Mouse (Mus musculus): ENCODE data around the gene Prex1. TPM values are rescaled to one million over a fixed set of nuclear protein-coding genes. Genes with fewer than 3 reads are reported as not detected.

Prex1 gene
- total RNA-seq, 2 experiments from 2014 or later, result 71.0 to 74.9 TPM

DNA sequence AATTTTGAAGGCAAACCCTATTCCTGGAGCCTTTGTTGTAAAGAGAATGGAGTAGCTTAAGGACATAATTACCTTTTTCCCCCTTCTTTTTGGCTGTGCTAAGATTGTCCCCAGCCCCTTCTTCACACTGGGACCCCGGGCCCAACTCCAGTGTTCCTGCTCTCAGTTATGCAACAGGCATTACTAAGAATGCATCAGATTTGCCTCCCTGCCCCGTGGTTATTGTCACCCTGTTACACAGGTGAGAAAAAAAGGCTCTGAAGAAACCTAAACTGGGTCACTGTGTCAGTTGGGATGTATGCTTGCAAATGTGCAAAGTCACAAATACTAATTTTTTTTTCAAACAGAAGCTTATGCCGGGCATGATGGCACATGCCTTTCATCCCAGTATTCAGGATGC, 6.8 kb upstream of the Prex1 start:
- DNase-seq, result no peak

DNA sequence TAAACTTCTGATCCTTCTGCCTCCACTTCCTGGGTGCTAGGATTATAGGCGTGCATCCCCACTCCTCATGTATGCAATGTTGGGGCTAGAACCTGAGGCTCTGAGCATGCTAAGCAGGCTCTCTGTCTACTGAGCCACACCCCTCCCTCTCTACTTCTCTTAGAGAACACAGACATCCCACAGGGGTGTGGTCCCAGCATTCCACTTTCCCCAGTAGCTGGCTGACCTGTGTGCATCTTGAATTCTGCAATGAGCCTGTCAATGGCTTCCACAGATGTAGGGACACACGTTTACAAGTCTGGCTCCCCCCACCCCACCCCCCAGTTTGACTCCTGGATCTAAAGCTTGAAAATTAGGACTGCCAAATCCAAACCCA, 6.3 kb upstream of the Prex1 start:
- DNase-seq, result no peak

DNA sequence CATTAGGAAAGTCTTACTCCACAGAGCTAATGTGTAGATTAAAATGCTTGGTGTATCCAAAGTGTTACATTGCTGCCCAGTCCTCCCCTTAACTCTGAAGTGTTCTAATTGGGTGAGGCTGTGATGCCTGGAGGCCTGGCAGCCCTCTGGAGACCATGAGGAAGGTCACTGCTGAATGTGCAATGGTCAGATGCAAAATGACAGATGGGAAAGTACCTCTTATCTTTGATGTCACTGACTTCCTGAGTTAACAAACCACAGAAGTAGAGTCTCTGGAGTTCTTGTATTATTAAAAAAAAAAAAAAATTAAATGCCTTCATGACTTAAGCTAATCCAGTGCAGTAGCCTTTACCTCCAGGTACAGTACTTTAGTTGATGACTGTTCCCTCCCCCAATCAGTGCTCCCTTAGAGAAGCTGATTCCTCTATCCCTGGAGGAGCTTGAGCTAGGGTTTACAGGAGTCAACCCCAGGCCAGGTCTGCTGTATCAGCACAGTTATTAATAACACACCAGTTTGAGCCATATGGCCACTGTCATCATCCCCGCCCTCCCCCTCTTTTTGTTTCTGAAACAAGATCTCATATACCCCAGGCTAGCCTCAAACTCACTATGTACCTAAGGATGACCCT, 5.8 kb upstream of the Prex1 start:
- DNase-seq, result no peak

DNA sequence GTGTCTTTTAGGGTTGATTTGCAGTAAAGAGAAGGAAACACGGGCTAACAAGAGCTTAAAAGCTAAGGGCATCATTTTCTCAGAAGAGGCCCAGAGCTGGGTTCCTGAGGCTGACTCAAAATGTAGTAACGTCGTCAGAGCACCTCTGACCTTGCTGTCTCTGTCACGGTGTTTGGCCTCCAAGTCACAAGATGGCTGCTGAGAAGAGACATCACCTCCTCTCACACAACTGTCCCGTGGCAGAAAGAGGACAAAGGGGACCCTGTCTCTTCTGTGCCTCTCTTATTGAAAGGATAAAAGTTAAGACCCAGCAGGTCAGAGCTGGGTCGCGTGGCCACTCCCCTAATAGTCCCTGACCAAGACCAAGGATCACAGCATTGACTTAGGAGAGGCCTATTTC, 2.4 kb upstream of the Prex1 start:
- DNase-seq, result no peak

DNA sequence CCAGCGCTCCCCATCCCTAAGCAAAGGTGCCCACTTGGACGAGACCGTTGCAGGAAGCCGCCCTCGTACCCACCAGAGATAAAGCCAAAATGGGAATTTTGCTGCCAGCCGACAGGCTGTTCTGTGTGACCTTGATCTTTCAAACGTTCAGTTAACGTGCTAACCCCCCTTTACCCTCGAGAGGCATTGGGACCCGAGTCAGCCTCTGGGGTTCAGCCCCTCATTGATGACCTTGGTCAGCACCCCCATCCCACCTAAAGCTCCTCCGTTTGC, 731 bp upstream of the Prex1 start:
- DNase-seq, result no peak

DNA sequence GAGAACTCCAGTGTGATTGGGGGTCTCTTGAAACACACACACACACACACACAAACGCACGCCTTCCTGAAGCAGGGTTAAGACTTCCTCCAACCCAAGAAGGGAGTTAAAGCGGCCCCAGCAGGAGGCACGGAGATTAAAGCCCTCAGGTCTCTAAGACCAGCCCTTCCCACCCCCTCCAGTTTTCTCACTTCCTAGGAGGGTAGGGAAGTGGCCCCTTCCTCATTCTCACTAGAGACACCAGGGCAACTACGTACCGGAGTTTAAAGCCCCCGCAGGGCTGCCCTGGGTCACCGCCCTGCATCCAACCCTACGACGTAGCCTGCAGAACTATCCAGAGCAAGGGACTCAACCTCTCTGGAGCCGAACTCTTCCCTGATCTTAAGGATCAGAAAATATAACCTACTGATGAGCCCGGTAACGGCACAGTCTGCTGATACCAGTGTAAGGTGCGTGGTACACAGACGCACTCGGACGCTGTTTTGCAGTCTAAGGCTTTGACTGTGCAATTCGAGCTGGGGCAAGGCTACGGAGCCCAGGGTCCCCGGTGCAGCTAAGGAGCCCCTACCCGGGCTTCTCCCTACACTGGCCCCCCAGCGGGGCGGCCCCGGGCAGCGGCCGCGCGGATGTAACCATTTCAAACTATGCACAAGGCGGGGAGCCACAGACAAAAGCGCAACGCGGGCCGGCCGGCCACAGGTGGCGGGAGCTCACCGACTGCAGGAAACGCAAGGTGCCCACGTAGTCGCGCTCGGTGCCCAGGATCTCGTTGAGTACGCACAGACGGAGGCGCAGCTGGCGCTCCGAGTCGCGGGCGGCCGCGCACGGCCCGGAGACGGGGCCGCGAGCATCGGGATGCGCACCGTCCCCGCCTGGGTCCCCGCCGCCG, 587 bp downstream of the Prex1 start:
- no peak for DNase-seq

DNA sequence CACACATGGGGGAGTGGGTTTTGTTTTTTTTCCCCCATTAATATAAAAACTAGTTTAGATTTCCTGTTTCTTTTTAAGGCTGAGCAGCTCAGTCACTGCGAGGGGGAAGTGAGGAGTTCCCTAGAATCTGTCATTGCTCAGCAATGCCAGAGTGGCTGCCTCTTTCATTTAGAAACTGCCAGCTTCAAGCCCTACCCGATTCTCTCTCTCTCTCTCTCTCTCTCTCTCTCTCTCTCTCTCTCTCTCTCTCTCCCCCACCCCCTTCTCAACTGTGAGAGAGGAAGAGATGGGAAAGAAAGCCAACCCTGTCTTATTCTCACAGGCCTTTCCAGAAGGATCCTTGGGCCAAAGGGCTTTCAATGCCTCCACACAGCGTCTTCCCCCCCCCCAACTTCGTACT, 1.3 kb downstream of the Prex1 start:
- DNase-seq, result no peak

DNA sequence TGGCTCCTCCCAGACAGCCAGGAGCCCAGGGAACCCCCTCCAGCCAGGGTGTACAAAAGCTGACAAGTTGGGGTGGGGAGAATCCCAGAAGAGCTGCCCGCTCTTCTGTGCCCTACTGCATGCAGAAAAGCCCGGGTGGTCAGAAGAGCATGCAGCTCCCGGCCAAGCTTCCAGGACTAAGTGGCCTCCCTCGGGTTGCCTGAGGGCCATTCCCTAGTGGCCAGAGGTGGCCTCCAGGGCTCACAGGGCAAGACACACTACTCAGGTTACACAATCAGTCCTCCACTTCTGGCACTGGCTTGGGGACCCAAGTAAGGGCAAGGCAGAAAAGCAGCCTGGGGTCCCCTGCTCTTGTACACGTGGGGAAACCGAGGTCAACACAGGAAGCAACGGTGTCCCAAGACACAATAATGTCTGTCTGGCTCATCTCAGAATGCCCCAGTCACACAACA, 1.9 kb downstream of the Prex1 start:
- DNase-seq, result no peak

DNA sequence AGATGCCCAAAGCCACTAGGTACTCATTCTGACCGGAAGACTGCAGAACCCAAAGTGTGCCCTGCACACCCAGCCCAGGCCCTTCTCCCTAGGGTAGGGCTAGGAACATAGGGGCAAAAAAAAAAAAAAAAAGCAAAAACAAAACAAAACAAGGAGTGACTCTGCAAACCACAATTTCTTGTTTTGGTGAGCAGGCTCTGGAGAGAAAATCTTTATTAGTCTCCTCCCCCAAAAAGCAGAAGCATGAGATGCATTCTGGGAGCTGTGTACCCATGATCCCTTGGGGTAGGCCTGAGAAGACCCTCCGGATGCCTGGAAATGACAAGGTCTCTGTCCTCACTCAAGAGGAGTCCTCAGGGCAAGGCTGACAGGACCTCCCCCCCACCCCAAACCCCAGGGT, 3.7 kb downstream of the Prex1 start:
- no peak for DNase-seq

DNA sequence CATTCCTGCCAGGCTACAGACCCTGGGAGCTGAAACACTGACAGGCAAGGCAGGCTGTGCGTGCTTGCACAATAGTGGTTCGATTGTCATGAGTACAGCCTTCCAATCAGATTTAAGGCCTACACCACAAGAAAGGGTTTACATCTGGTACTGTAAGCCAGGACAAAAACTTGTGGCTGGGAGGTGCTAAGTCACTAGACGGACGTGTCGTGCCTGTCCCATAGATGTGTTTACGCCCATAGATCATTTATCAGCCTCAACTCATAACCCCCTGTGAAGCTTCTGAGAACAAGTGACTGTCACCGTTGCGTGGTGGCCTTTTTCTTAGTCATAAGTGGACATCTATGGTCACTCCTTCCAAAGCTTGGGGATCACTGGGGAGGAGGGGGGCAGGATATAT, 5.3 kb downstream of the Prex1 start:
- no peak for DNase-seq

DNA sequence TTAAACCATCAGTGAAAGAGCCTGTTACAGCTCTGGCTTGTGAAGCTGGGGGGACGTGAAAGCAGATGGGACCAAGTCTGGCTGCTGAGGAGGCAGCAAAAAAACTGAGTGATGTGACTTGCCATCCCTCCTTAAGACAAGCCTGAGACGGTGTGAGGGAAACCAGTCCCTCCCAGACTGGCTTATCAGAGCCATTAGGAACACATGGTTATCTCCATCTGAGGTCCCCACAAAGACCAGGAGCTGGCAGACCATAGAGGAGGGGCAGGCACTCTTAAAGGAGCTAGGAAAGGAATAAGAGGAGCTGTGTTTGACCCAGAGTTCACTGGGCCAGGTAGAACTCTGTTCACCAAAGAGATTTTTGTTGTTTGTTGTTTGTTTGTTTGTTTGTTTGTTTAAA, 7.1 kb downstream of the Prex1 start:
- no peak for DNase-seq

DNA sequence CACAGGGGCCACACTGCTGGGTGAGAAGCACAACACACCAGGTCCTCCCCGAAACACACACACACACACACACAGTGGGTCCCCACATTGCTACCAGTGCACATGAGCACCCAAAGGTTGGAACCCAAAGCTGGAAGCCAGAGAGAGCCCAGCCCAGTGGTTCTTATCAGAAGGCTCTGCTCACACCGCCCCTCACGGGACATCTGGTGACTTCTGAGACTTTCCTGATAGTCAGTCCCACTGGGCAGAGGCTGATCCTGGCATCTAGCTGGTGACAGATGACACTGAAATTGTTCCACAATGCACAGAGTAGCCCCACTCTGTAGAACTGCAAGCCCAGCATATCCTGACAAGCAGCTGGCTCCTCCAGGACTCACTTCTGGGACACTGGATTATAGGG, 10.1 kb downstream of the Prex1 start:
- no peak for DNase-seq

DNA sequence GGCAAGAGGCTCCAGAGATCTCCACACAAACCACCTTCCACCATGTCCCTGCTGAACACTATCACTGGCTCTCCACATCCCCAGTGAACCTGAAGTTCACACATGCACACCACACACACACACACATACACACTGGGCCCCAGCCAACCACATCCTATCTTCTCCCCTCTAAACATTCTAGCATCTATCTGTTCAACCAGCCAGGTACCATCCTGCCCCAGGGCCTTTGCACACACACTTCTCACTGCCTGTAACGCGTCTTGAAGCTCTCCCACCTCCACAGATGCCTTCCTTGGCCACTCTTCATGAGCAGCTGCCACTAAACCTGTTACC, 11.6 kb downstream of the Prex1 start:
- no peak for DNase-seq

DNA sequence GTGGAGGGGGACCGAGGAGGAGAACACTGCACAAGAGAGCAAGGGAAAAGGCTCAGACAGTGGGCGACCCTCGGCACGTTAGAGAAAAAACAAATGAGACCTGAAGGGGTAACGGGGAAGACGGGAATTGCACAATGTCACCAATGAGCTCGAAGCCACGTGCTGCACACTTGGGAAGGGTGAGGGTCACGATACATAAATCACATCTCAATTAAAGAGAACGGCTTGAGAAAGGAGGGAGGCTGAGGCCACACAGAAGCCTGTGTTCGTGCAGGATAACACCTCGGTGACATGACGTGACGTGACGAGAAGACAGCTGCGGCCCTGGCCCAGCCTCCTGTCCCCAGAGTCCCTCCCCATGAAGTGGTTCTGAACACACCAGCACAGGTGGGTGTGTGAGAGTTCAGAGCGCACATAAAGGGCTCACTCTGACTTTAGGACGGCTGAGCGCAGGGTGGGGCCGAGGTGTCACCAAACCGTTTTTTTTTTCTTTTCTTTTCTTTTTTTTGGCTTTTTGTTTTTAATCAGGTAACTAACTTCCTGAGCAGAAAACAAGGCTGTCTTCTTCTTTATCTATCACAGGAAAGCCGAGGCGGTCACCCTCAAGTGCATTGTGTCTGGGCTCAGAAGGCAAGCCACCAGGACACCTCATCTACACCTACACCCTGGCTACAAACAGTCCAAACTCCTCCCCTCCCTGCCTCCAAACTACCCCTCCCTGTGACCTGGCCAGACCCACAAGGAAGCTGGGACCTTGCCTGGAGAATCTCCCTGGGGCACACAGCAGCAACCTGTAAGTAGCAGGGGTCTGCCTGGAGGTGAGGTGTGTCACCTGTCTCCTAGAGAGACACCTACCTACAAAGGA, 12.2 kb downstream of the Prex1 start:
- DNase-seq, result no peak

DNA sequence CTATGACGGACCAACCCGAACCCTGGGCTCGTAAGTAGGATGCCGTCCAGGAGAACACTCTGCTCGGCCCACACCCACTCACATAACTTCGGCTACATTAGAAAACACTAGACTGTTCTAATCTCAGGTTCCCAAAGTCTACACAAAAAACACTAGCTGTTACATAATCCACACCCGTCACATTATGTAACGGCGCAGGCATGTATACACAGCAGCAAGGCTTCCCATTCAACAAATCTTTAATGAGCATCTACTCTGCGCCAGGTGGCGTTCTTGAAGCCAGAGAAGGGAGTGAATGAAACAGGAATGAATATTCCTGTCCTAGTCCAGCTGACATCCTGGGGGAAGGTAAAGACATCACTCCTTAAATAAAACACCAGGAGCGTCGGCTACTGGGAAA, 12.9 kb downstream of the Prex1 start:
- DNase-seq, result no peak

DNA sequence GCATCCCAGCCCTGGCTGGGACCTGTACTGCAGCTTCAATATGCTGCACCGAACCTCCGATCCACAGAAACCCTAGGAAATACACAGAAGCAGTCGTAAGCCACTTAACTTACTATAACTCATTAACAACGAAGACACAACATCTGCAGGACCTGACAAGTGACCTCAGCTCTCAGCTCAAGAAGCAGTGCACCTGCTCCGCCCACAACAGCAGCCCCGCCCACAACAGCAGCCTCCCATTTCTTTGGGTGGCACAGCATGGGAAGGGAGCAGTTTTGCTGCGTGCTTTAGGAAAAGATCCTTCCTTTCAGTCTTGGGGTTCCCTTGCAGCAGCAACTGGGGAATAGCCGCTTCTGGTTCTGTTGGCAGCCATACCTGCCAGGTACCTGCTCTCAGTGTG, 13.5 kb downstream of the Prex1 start:
- DNase-seq, result no peak

DNA sequence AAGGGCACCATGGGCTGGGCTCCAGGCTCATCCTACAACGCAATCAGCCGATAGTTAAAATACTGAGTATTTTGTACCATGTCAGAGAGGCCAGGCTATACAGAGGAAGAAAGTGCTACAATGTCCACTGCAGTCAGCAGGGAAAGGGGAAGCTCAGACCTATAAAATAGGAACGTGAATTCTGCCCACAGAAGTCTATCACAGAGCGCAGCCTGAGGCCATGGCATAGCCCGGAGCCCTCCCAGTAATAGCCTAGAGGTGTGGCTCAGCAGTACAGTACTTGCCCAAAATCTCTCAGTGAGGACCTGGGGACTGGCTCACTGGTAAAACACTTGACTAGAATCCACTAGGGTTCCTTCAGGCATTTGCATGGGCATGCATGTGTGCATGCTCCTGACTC, 14.1 kb downstream of the Prex1 start:
- no peak for DNase-seq

DNA sequence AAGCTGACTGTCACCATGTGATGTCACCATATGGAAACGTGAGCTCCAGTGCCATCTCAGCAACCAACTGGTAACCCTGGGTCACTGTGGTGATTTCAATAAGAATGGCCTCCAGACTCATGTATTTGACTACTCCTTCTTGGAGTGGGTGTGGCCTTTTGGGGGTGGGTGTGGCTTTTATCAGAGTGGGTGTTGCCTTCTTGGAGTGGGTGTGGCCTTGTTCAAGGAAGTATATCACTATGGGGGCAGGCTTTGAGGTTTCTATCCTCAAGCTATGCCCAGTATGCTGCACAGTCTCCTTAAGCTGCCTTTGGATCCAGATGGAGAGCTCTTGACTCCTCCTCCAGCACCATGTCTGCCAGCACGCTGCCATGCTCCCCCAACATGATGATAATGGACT, 19.0 kb downstream of the Prex1 start:
- no peak for DNase-seq

DNA sequence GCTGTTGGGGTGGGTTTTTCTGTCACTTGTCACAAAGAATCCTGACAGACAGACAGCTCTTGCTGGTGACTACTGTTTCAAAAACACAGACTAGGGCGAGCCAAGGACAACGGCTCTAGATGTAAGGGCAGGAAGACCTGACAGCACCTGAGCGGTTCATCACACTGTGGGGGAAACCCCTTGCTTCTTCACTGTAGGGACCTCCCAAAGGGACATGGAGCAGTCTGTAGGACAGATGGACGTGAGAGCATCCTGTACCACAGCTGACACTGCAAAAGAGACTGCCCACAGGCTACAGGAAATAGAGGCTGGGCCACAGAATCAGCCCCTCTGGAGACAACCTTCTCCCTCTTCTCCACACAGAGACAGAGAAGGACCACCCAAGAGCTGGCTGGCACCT, 20.2 kb downstream of the Prex1 start:
- DNase-seq, result no peak

DNA sequence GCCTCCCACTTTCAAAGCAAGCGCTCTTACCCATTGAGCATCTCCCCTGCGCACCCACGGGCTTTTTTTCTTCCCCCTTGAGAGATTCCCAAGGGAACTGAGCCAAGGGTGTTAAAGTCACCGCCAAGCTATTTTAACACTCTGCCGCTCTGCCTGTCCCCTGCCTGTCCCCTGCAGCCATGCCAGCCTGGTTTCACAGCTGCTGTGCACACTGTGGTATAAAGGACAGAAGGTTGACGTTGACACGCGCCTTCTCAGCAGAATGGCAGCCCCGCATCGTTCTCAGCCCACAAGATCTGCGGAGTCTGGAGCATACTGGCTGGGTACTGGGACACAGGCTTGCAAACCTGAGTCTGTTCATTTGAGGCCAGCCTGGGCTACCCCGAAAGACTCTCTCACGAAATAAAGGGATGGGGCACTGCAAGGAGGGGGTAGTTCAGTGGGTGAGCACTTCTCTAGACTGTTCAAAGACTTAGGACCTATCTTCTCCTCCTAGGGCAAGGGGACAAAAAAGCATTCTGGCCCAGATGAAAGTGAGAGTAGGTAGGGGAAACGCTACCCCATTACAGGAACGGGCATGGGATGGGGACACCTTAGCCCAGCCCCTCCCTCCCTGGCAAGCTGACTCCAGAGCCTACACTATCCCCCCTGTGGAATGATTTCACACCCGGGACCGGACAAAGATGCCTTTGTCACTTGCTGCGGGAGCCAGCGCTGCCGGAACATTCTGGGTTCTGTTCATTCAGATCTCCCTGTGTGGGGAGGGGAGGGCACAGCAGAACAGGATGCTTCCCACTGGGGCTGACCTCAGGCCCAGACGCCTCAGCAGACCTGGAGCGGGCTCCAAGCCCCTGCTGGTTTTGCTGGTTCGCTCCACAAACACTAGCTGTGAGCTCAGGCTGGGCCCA, 21.8 kb downstream of the Prex1 start:
- DNase-seq, result peak; percentile 71 to 79

DNA sequence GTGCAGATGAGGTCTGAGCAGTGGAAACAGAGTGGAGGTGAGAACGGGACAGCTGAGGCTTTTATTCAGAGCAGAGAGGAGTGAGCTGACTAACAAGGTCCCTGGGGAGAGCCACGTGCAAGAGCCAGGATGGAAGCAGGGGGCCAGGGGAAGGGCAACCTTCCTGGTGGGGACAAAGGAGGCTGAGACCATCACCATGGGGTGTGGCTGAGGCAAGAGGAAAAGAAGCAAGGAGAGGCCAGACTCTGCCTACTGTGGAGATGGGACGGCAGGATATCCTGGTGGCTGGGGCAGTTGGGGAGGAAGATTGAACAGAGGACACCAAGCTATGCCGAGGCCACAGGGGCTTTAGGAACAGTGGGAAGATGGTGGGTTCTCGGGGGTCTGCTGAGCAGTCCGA, 26.7 kb downstream of the Prex1 start:
- no peak for DNase-seq

DNA sequence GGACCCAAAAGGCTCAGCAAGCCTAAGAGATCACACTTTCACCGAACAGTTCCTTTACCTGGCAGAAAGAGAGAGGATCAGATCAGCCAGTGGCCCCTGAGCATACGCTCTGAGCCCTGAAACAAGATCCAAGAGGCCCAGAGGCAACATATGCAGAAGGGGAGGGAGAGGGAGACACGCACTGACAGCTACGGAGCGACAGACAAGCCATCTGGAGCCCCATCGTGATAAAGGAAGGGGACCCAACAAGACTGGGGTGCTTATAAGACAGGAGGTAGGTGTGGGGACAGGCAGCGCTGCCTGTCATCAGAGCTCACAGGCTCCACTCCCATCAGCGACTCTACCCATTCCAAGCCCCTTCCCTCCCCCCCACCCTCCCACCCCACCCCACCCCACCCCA, 27.8 kb downstream of the Prex1 start:
- no peak for DNase-seq
